Mouse (Mus musculus): ENCODE results near the gene Catsperg1. TPM values are rescaled to one million over a fixed set of nuclear protein-coding genes. Genes with fewer than 3 reads are reported as not detected.
"Not testable (repeated sequence)": the region's sequence is repeated elsewhere in the genome, so short reads cannot be mapped to it uniquely, and the experiment has no call there.

Catsperg1 gene
- polyA plus RNA-seq, 1 experiment from 2014 or later, result 0.69 TPM

GRCm38 (mm10) chr7:29230560-29230959, 16.7 kb upstream of the Catsperg1 start:
- peaks cover 5% of the 10 kb centered on the region for H3K4me1 ChIP-seq (replicated peaks)
- WGBS, result 63% methylated on average over 3 of the region's 3 CpGs

GRCm38 (mm10) chr7:29228202-29228601, 14.4 kb upstream of the Catsperg1 start:
- H3K4me3 ChIP-seq (replicated peaks), result no peak overlapping the region
- no peaks in the 10 kb centered on the region for H3K36me3 ChIP-seq
- ATAC-seq (ENCODE audit: insufficient number of reproducible peaks, insufficient read depth, low FRiP score, low TSS enrichment, low read depth), result no peak
- peaks cover 14% of the 10 kb centered on the region for H3K4me1 ChIP-seq (replicated peaks)
- H3K27me3 ChIP-seq, result peaks cover 45% of the 10 kb centered on the region
- H3K9me3 ChIP-seq, result no peaks in the 10 kb centered on the region
- H3K27ac ChIP-seq, result no peak overlapping the region
- 80% methylated on average over 4 of the region's 4 CpGs for WGBS
- no peak overlapping the region for H3K9ac ChIP-seq (replicated peaks)
- no peak overlapping the region for H3K4me2 ChIP-seq

More at GRCm38 (mm10) chr7:29230560-29230959, 16.7 kb upstream of the Catsperg1 start:
- Histone ChIP-seq H3K4me3 (replicated peaks) (no peak overlapping the region), H3K4me2 (no peak overlapping the region), H3K9ac (replicated peaks) (no peak overlapping the region), H3K36me3 (no peaks in the 10 kb centered on the region), H3K27me3 (peaks cover 58% of the 10 kb centered on the region), H3K27ac (no peak overlapping the region), H3K9me3 (no peaks in the 10 kb centered on the region)
- no peak for ATAC-seq (ENCODE audit: insufficient number of reproducible peaks, insufficient read depth, low FRiP score, low TSS enrichment, low read depth)

DNA sequence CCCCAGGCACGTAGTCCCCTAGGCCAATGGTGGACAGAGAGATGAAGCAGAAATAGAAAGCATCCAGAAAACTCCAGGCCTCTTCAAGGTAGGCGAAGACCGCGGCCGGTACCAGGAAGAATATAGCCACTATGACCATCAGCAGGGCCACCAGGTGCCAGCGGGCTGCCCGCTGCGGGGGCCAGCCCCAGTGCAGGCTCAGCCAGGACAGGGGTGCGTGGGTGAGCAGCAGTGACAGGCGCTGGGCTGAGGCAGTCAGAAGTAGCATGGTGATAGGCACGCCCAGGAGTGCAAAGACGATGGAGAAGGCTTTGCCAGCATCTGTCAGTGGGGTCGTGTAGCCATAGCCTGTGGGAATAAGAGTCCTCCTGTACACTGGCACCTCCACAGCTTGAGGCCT, 11.7 kb upstream of the Catsperg1 start:
- 70% methylated on average over 13 of the region's 13 CpGs for WGBS
- no peak overlapping the region for H3K9ac ChIP-seq (replicated peaks)
- 0 out of 2 replicates have a peak overlapping the region, but pooled peaks have one; percentile 11 for H3K4me3 ChIP-seq (replicated peaks)
- H3K4me1 ChIP-seq (replicated peaks), result peaks cover 11% of the 10 kb centered on the region
- peak overlapping the region; percentile 48 for H3K4me2 ChIP-seq
- H3K27me3 ChIP-seq, result peaks cover 18% of the 10 kb centered on the region
- no peaks in the 10 kb centered on the region for H3K36me3 ChIP-seq
- peaks cover 1% of the 10 kb centered on the region for H3K9me3 ChIP-seq
- ATAC-seq (ENCODE audit: insufficient number of reproducible peaks, insufficient read depth, low FRiP score, low TSS enrichment, low read depth), result peak; percentile 16; the same call in 1 of the 2 replicates
- H3K27ac ChIP-seq, result no peak overlapping the region

DNA sequence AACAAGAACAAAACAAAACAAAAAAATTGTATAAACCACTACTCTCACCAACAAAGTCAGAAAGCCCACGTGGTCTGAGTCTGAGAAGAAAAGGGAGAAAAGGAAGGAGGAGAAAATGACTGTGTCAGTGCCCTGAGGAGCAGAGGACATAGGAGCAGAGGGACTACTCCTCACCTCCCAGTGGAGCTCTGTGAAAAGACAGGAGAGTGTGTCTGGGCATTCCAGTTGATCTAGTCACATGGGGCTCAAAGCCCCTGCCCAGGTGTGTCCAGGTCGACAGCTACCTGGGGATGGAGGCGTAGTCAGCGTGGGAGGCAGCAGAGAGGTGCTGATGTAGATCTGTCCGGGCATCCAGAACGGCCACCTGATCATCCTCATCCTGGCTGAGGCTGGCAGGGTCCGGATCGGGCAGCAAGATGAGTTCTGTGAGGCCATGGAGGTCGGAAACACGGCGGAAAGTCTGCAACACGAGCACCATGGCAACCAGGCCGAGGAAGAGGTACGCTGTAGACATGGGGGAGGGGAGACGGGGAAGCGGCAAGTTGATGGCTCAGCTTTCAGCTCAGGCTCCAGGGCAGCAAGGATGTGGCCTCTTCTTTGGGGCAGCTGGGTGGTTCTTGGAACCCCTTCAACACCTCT, 11.0 kb upstream of the Catsperg1 start:
- 10% methylated on average over 16 of the region's 16 CpGs for WGBS
- peak overlapping the region; percentile 32; the same call in 1 of the 2 replicates for H3K9ac ChIP-seq (replicated peaks)
- no peaks in the 10 kb centered on the region for H3K36me3 ChIP-seq
- no peak; the same call in 1 of the 2 replicates for ATAC-seq (ENCODE audit: insufficient number of reproducible peaks, insufficient read depth, low FRiP score, low TSS enrichment, low read depth)
- H3K4me2 ChIP-seq, result peak overlapping the region; percentile 48
- peaks cover 11% of the 10 kb centered on the region for H3K4me1 ChIP-seq (replicated peaks)
- H3K4me3 ChIP-seq (replicated peaks), result peak overlapping the region; percentile 11; the same call in 1 of the 2 replicates
- H3K27ac ChIP-seq, result no peak overlapping the region
- H3K9me3 ChIP-seq, result peaks cover 8% of the 10 kb centered on the region
- peaks cover 12% of the 10 kb centered on the region for H3K27me3 ChIP-seq

- Histone ChIP-seq H3K36me3 (no peaks in the 10 kb centered on the region), H3K9ac (replicated peaks) (no peak overlapping the region), H3K27me3 (peaks cover 18% of the 10 kb centered on the region), H3K27ac (no peak overlapping the region), H3K4me3 (replicated peaks) (no peak overlapping the region), H3K9me3 (peaks cover 6% of the 10 kb centered on the region), H3K4me1 (replicated peaks) (peaks cover 6% of the 10 kb centered on the region; the same call in 1 of the 2 replicates), H3K4me2 (no peak overlapping the region)
- ATAC-seq (ENCODE audit: insufficient number of reproducible peaks, insufficient read depth, low FRiP score, low TSS enrichment, low read depth), result no peak
- WGBS, result 39% methylated on average over 15 of the region's 15 CpGs
These were observed 1.0 kb upstream of the Catsperg1 start for GRCm38 (mm10) chr7:29214846-29215245.

DNA sequence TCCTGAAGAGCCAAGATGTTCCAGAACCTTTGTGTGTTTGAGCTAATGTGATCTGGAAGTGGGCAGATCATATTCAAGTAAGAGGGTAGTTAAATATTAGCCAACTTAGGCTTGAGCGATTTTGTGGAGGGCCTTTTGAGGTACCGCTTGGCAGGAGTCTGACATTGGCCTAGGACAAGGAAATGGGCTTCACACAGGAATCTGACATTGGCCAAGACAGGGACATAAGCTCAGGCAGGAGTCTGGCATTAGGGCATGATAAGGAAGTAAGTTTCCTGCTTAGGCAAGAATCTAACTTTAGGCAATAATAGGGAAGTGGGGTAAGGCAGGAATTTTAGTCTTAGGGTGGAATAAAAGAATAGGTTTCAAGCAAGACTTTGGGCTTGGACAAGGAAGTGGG, 401 bp upstream of the Catsperg1 start:
- 72% methylated on average over 2 of the region's 2 CpGs for WGBS
- Histone ChIP-seq H3K36me3 (no peaks in the 10 kb centered on the region), H3K4me2 (peak overlapping the region; percentile 55), H3K9me3 (no peaks in the 10 kb centered on the region; the same call in 1 of the 2 replicates), H3K4me3 (replicated peaks) (0 out of 2 replicates have a peak overlapping the region, but pooled peaks have one; percentile 28), H3K27ac (no peak overlapping the region), H3K4me1 (replicated peaks) (peaks cover 6% of the 10 kb centered on the region; the same call in 1 of the 2 replicates), H3K9ac (replicated peaks) (no peak overlapping the region), H3K27me3 (peaks cover 18% of the 10 kb centered on the region)
- ATAC-seq (ENCODE audit: insufficient number of reproducible peaks, insufficient read depth, low FRiP score, low TSS enrichment, low read depth), result no peak

- not testable (repeated sequence) for H3K36me3 ChIP-seq; H3K9me3 ChIP-seq; ATAC-seq (ENCODE audit: insufficient number of reproducible peaks, insufficient read depth, low FRiP score, low TSS enrichment, low read depth); H3K9ac ChIP-seq (replicated peaks); H3K4me1 ChIP-seq (replicated peaks); H3K27ac ChIP-seq
- WGBS, result 14% methylated on average over 40 of the region's 40 CpGs
- H3K4me3 ChIP-seq (replicated peaks), result peak overlapping the region; percentile 28
- peak overlapping the region; percentile 55 for H3K4me2 ChIP-seq
- peaks cover 18% of the 10 kb centered on the region for H3K27me3 ChIP-seq
These were observed 867 bp downstream of the Catsperg1 start for GRCm38 (mm10) chr7:29212775-29213560.

DNA sequence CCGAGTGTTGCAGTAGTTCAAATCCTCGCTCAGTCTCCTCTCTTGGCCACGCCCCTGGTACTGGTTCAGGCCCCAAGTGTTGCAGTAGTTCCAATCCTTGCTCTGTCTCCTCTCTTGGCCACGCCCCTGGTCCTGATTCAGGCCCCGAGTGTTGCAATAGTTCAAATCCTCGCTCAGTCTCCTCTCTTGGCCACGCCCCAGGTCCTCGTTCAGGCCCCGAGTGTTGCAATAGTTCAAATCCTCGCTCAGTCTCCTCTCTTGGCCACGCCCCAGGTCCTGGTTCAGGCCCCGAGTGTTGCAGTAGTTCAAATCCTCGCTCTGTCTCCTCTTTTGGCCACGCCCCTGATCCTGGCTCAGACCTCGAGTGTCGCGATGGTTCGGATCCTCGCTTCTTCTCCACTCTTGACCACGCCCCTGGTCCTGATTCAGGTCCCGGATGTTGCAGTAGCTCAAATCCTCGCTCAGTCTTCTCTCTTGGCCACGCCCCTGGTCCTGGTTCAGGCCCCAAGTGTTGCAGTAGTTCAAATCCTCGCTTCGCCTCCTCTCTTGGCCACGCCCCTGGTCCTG, 1.6 kb downstream of the Catsperg1 start:
- Histone ChIP-seq H3K4me1 (replicated peaks) (peaks cover 6% of the 10 kb centered on the region; the same call in 1 of the 2 replicates), H3K36me3 (no peaks in the 10 kb centered on the region), H3K27me3 (peaks cover 18% of the 10 kb centered on the region), H3K4me3 (replicated peaks) (peak overlapping the region; percentile 28; the same call in 1 of the 2 replicates), H3K4me2 (peak overlapping the region; percentile 55), H3K9ac (replicated peaks) (no peak overlapping the region), H3K9me3 (no peaks in the 10 kb centered on the region; the same call in 1 of the 2 replicates), H3K27ac (no peak overlapping the region)
- ATAC-seq (ENCODE audit: insufficient number of reproducible peaks, insufficient read depth, low FRiP score, low TSS enrichment, low read depth), result no peak
- WGBS, result 12% methylated on average over 26 of the region's 26 CpGs

DNA sequence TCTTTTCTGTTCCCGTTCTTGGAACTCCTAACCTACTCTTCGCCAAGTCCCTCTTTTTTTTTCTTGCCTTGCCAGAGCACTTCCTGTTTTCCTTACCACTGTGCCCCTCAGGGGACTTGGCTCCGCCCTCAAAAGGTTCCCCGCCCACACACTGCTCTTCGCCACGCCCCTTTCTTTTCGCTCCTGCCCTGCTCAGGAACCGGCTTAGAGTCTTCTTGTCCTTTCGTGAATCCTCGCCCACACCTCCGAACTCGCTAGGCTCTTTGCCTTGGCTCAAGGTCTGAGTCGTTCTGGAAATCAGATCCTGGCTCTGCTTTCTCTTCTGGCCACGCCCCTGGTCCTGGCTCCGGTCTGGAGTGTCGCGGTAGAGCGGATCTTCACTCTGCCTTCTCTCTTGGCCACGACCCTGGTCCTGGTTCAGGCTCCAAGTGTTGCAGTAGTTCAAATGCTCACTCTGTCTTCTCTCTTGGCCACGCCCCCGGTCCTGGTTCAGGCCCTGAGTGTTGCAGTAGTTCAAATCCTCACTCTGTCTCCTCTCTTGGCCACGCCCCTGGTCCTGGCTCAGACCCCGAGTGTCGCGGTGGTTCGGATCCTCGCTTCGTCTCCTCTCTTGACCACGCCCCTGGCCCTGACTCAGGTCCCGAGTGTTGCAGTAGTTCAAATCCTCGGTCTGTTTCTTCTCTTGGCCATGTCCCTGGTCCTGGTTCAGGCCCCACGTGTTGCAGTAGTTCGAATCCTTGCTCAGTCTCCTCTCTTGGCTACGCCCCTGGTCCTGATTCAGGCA, 2.2 kb downstream of the Catsperg1 start:
- 6% methylated on average over 34 of the region's 34 CpGs for WGBS
- Histone ChIP-seq H3K4me3 (replicated peaks) (peak overlapping the region; percentile 27), H3K4me2 (peak overlapping the region; percentile 55), H3K4me1 (replicated peaks) (peaks cover 6% of the 10 kb centered on the region; the same call in 1 of the 2 replicates), H3K9ac (replicated peaks) (no peak overlapping the region), H3K36me3 (no peaks in the 10 kb centered on the region), H3K9me3 (no peaks in the 10 kb centered on the region; the same call in 1 of the 2 replicates), H3K27ac (peak overlapping the region; percentile 26; the same call in 1 of the 2 replicates), H3K27me3 (peaks cover 18% of the 10 kb centered on the region)
- peak; percentile 60; the same call in 1 of the 2 replicates for ATAC-seq (ENCODE audit: insufficient number of reproducible peaks, insufficient read depth, low FRiP score, low TSS enrichment, low read depth)

GRCm38 (mm10) chr7:29211013-29211412, 2.8 kb downstream of the Catsperg1 start:
- H3K4me2 ChIP-seq, result peak overlapping the region; percentile 55
- 0 out of 2 replicates have a peak overlapping the region, but pooled peaks have one; percentile 26 for H3K27ac ChIP-seq
- not testable (repeated sequence) for H3K9me3 ChIP-seq; H3K36me3 ChIP-seq; H3K4me1 ChIP-seq (replicated peaks); H3K9ac ChIP-seq (replicated peaks)
- H3K27me3 ChIP-seq, result peaks cover 18% of the 10 kb centered on the region
- H3K4me3 ChIP-seq (replicated peaks), result peak overlapping the region; percentile 27
- WGBS, result 22% methylated on average over 13 of the region's 15 CpGs
- ATAC-seq (ENCODE audit: insufficient number of reproducible peaks, insufficient read depth, low FRiP score, low TSS enrichment, low read depth), result peak; percentile 28; the same call in 1 of the 2 replicates
